In the genomic region with DNA sequence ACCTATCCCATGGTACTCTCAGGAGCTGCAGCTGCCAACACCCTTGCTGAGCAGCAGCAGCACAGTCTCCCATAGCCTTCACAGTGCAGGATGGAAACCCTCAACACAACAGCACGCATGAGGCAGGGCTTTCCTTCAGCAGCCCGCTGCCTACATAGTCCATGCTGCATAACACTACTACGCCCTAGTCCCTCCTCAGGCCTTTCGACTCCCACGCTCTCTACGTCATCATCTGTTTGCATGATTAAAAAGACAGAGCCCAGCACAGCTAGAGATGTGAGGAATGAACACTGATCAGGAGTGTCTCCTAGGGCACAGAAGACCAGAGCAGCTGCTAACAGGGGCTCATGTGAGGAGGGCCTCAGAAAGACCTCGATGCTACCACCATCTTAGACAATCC, we compare ENCODE assay signal across 25 mouse cellular contexts. TPM values are rescaled to one million over a fixed set of nuclear protein-coding genes. Genes with fewer than 3 reads are reported as not detected.
A peak's percentile ranks its signal among the peaks of the same experiment; 100 is the strongest.
DNase-seq lines count a peak whose midpoint lies in the region; ATAC-seq lines count a peak whose summit lies in the region.
"Had no signal": no experiment of that assay in that cellular context is flagged by ENCODE, and none has a peak within 500 bp of the region (broad histone marks: within the 10 kb centered on the region; RNA-seq: fewer than 3 reads in every experiment).

No protein-coding gene starts in this region.

- peak; percentile 66 for ATAC-seq in frontal cortex, adult (ENCODE audit: low TSS enrichment)
- ATAC-seq in limb, embryonic 11.5 days (ENCODE audit: insufficient number of reproducible peaks, low FRiP score, low TSS enrichment, low read depth) = no peak
- ATAC-seq: activated CD4-positive, CD25-positive, alpha-beta regulatory T cell, adult 4 months; forebrain, embryonic 14.5 days; forebrain, postnatal 0 days; hindbrain, postnatal 0 days had no signal

- H3K36me3 ChIP-seq in limb, embryonic 11.5 days (ENCODE audit: control insufficient read depth, insufficient read depth, low read length) = peaks cover 8% of the 10 kb centered on the region; the same call in 1 of the 2 replicates
- H3K36me3 ChIP-seq in limb, embryonic 10.5 days = peaks cover 62% of the 10 kb centered on the region

- H3K27ac ChIP-seq in limb, embryonic 11.5 days (replicated peaks; ENCODE audit: low read depth, low read length) = no peak overlapping the region
- H3K27ac ChIP-seq in limb, embryonic 10.5 days = no peak overlapping the region
- H3K27ac ChIP-seq: embryonic facial prominence, embryonic 12.5 days; embryonic facial prominence, embryonic 15.5 days; heart, adult 2 months; heart, embryonic 10.5 days; heart, embryonic 13.5 days; hindbrain, embryonic 14.5 days; hindbrain, postnatal 0 days had no signal

- no peaks in the 10 kb centered on the region for H3K4me1 ChIP-seq in limb, embryonic 11.5 days (ENCODE audit: control insufficient read depth, insufficient read depth, low read length)
- no peaks in the 10 kb centered on the region for H3K4me1 ChIP-seq in limb, embryonic 10.5 days
- H3K4me1 ChIP-seq: embryonic facial prominence, embryonic 12.5 days; embryonic facial prominence, embryonic 15.5 days had no signal

- H3K4me3 ChIP-seq in limb, embryonic 11.5 days (ENCODE audit: low read depth, low read length) = no peak overlapping the region
- no peak overlapping the region for H3K4me3 ChIP-seq in limb, embryonic 10.5 days
- H3K4me3 ChIP-seq: embryonic facial prominence, embryonic 12.5 days; embryonic facial prominence, embryonic 15.5 days; heart, adult 2 months; heart, embryonic 10.5 days; heart, embryonic 13.5 days had no signal

- DNase-seq in frontal cortex, postnatal 36 days (ENCODE audit: low spot score in 2 of 2) = no peak
- no peak for DNase-seq in limb, embryonic 11.5 days (ENCODE audit: low spot score)
- no peak for DNase-seq in limb, embryonic 10.5 days (ENCODE audit: low spot score)
- peak; percentile 44 for DNase-seq in right cerebral cortex, adult 18-20 months
- no peak for DNase-seq in right cerebral cortex, postnatal 14 days
- DNase-seq: adrenal gland, adult 8-10 months; adrenal gland, postnatal 25 days; cerebellum, adult 18-20 months; cerebellum, adult 9-11 months; cerebellum, postnatal 25 days; forebrain, postnatal 0 days; gastrocnemius, postnatal 10 days; gastrocnemius, postnatal 36 days; heart, adult 2 months; heart, postnatal 14 days; heart, postnatal 4 days had no signal

- no peak overlapping the region for H3K4me2 ChIP-seq in limb, embryonic 11.5 days (ENCODE audit: low read depth, severe bottlenecking)
- H3K4me2 ChIP-seq: embryonic facial prominence, embryonic 12.5 days; embryonic facial prominence, embryonic 15.5 days; heart, embryonic 13.5 days; hindbrain, embryonic 14.5 days had no signal

- H3K27me3 ChIP-seq in limb, embryonic 11.5 days (ENCODE audit: control insufficient read depth, insufficient read depth, low read length) = no peaks in the 10 kb centered on the region
- no peaks in the 10 kb centered on the region for H3K27me3 ChIP-seq in limb, embryonic 10.5 days (ENCODE audit: low read depth, poor library complexity, severe bottlenecking)
- H3K27me3 ChIP-seq: embryonic facial prominence, embryonic 12.5 days; embryonic facial prominence, embryonic 15.5 days; heart, embryonic 13.5 days had no signal

- 0 out of 2 replicates have a peak overlapping the region, but pooled peaks have one; percentile 22 for H3K9ac ChIP-seq in limb, embryonic 11.5 days (ENCODE audit: low read length)
- H3K9ac ChIP-seq: embryonic facial prominence, embryonic 12.5 days; embryonic facial prominence, embryonic 15.5 days; forebrain, postnatal 0 days; heart, embryonic 13.5 days; hindbrain, embryonic 14.5 days had no signal

- no peaks in the 10 kb centered on the region for H3K9me3 ChIP-seq in limb, embryonic 11.5 days (ENCODE audit: control insufficient read depth, low read length)
- no peaks in the 10 kb centered on the region for H3K9me3 ChIP-seq in limb, embryonic 10.5 days (replicated peaks)
- H3K9me3 ChIP-seq: embryonic facial prominence, embryonic 12.5 days; embryonic facial prominence, embryonic 15.5 days; heart, embryonic 10.5 days; heart, embryonic 13.5 days had no signal

- 92% methylated on average over 7 of the region's 7 CpGs for WGBS in limb, embryonic 11.5 days
- WGBS in limb, embryonic 10.5 days = 90% methylated on average over 7 of the region's 7 CpGs

RNA-seq across cellular contexts. Expression of gene Trappc10, which starts 23.1 kb away (rescaled TPM):
- 12.0 and 14.4 TPM in 2 replicates for polyA plus RNA-seq in limb, embryonic 11.5 days (2014; fragmentation: Nextera tagmentation; extraction: Ambion mirVana)
- 10.3 and 13.1 TPM in 2 replicates for polyA plus RNA-seq in limb, embryonic 10.5 days (2016; fragmentation: Nextera tagmentation; extraction: Ambion mirVana)

RNA-seq across cellular contexts. Expression of gene Pwp2, which starts 36.4 kb away (rescaled TPM):
- 23.7 and 26.5 TPM in 2 replicates for polyA plus RNA-seq in limb, embryonic 11.5 days (2014; fragmentation: Nextera tagmentation; extraction: Ambion mirVana)
- polyA plus RNA-seq in limb, embryonic 10.5 days (2016; fragmentation: Nextera tagmentation; extraction: Ambion mirVana) = 35.0 and 38.6 TPM in 2 replicates

RNA-seq across cellular contexts. Expression of gene D10Jhu81e, which starts 51.7 kb away (rescaled TPM):
- 17.4 and 25.9 TPM in 2 replicates for polyA plus RNA-seq in limb, embryonic 11.5 days (2014; fragmentation: Nextera tagmentation; extraction: Ambion mirVana)
- polyA plus RNA-seq in limb, embryonic 10.5 days (2016; fragmentation: Nextera tagmentation; extraction: Ambion mirVana) = 19.9 and 20.3 TPM in 2 replicates
